Mouse (Mus musculus) G1E (cell line): ENCODE measurements around the gene Cxcr5. TPM values are rescaled to one million over a fixed set of nuclear protein-coding genes. Genes with fewer than 3 reads are reported as not detected.

Source experiments
- ATAC-seq: 2 replicates; pipeline ENCODE4 v1.8.0; 2016; ENCODE audit warnings: mild to moderate bottlenecking; ENCODE audit not compliant: insufficient number of reproducible peaks, poor library complexity, low FRiP score, severe bottlenecking; ENCODE audit errors: extremely low read depth
- DNase-seq: peaks from one replicate; pipeline ENCODE4 v3.0.0; 2012; ENCODE audit warnings: low spot score
- H3K27me3 ChIP-seq: 2 replicates; pipeline ENCODE4 v1.6.1; 2012; ENCODE audit warnings: mild to moderate bottlenecking, low read length, inconsistent platforms; ENCODE audit not compliant: insufficient read depth
- H3K36me3 ChIP-seq: replicated peaks from 2 replicates; pipeline ENCODE3; 2012; ENCODE audit warnings: mild to moderate bottlenecking, inconsistent platforms
- H3K4me1 ChIP-seq: 2 replicates; pipeline ENCODE4 v1.6.1; 2012; ENCODE audit warnings: low read depth, low read length, inconsistent platforms, mixed read lengths; ENCODE audit not compliant: insufficient read depth
- H3K4me3 ChIP-seq: 2 replicates; pipeline ENCODE4 v1.5.1; 2012; ENCODE audit warnings: low read depth, mild to moderate bottlenecking, inconsistent platforms, low read length, moderate library complexity, mixed read lengths
- H3K9me3 ChIP-seq: replicated peaks from 2 replicates; pipeline ENCODE4 v1.6.1; 2012; ENCODE audit warnings: inconsistent platforms
- CTCF ChIP-seq: IDR thresholded peaks from 2 replicates; pipeline ENCODE4 v1.5.1; 2012; ENCODE audit warnings: low read depth, low read length, inconsistent platforms, mixed read lengths
- GATA1 ChIP-seq: IDR thresholded peaks from 2 replicates; pipeline ENCODE4 v1.6.1; 2012; ENCODE audit warnings: borderline replicate concordance, low read length, inconsistent platforms, mixed read lengths
- GATA2 ChIP-seq: IDR thresholded peaks from 2 replicates; pipeline ENCODE4 v1.6.1; 2012; ENCODE audit warnings: low read depth, low read length, inconsistent platforms, borderline replicate concordance
- POLR2AphosphoS5 ChIP-seq: IDR thresholded peaks from 2 replicates; pipeline ENCODE4 v1.6.1; 2012; ENCODE audit warnings: low read depth, low read length, inconsistent platforms; ENCODE audit not compliant: insufficient replicate concordance
- TAL1 ChIP-seq: conservative IDR thresholded peaks from 2 replicates; pipeline ENCODE4 v1.6.1; 2012; ENCODE audit warnings: low read depth, low read length, inconsistent platforms, mixed read lengths
- polyA plus RNA-seq: library from polyadenylated mRNA; stranded (reverse); fragments of >175 nt; gene quantifications from 2 replicates; pipeline ENCODE4 v1.2.3, GENCODE M21; 2012
- total RNA-seq, 2 experiments: library from RNA; stranded (forward) in 1 of 2; stranded (reverse) in 1 of 2; fragments of 200-1000 nt in 1 of 2; fragments of >200 nt in 1 of 2; fragmentation: Nextera tagmentation in 1 of 2; gene quantifications; 2 replicates each; pipeline ENCODE4 v1.2.3; 2014 to 2017

Cxcr5 gene
- total and polyA plus RNA-seq, 3 experiments: 0.22 TPM; not detected in 2

GRCm38 (mm10) chr9:44548412-44549152 is 13.1 kb downstream of the Cxcr5 start:
- Histone ChIP-seq H3K27me3 (peaks cover 7% of the 10 kb centered on the region), H3K36me3 (no peaks in the 10 kb centered on the region), H3K4me3 (no peak overlapping the region), H3K4me1 (no peaks in the 10 kb centered on the region), H3K9me3 (no peaks in the 10 kb centered on the region)
- ATAC-seq (no peak), DNase-seq (no peak)
- TF ChIP-seq GATA2 (no peak), TAL1 (no peak), POLR2AphosphoS5 (no peak), CTCF (no peak), GATA1 (no peak)

- Histone ChIP-seq H3K4me1 (no peaks in the 10 kb centered on the region), H3K4me3 (no peak overlapping the region), H3K36me3 (no peaks in the 10 kb centered on the region), H3K27me3 (peaks cover 4% of the 10 kb centered on the region), H3K9me3 (no peaks in the 10 kb centered on the region)
- TF ChIP-seq GATA2: no peak
- no peak for ATAC-seq
- no peak for DNase-seq
Measured at GRCm38 (mm10) chr9:44544986-44545385, 16.7 kb downstream of the Cxcr5 start.

GRCm38 (mm10) chr9:44542364-44542763 is 19.3 kb downstream of the Cxcr5 start:
- Histone ChIP-seq H3K36me3 (no peaks in the 10 kb centered on the region), H3K9me3 (no peaks in the 10 kb centered on the region), H3K27me3 (peaks cover 11% of the 10 kb centered on the region), H3K4me3 (no peak overlapping the region), H3K4me1 (no peaks in the 10 kb centered on the region)
- ATAC-seq (no peak), DNase-seq (no peak)
- TF ChIP-seq GATA2 (no peak), GATA1 (no peak), POLR2AphosphoS5 (no peak), CTCF (no peak), TAL1 (no peak)

- DNase-seq (no peak), ATAC-seq (no peak)
- peaks cover 11% of the 10 kb centered on the region for H3K27me3 ChIP-seq
- no peaks in the 10 kb centered on the region for H3K4me1 ChIP-seq
- no peak for TF ChIP-seq GATA2
- TF ChIP-seq GATA1: no peak
- TF ChIP-seq TAL1: no peak
- no peak for TF ChIP-seq CTCF
- TF ChIP-seq POLR2AphosphoS5: no peak
- H3K36me3 ChIP-seq: no peaks in the 10 kb centered on the region
- no peaks in the 10 kb centered on the region for H3K9me3 ChIP-seq
- H3K4me3 ChIP-seq: no peak overlapping the region
Measured at GRCm38 (mm10) chr9:44540676-44541075, 21.0 kb downstream of the Cxcr5 start.

GRCm38 (mm10) chr9:44539816-44540421 is 21.8 kb downstream of the Cxcr5 start:
- Histone ChIP-seq H3K9me3 (no peaks in the 10 kb centered on the region), H3K4me1 (no peaks in the 10 kb centered on the region), H3K4me3 (no peak overlapping the region), H3K36me3 (no peaks in the 10 kb centered on the region), H3K27me3 (peaks cover 12% of the 10 kb centered on the region)
- DNase-seq: no peak
- TF ChIP-seq TAL1: no peak
- TF ChIP-seq POLR2AphosphoS5: no peak
- no peak for TF ChIP-seq GATA2
- ATAC-seq: no peak

GRCm38 (mm10) chr9:44537625-44538301 is 23.9 kb downstream of the Cxcr5 start:
- no peak for TF ChIP-seq TAL1
- no peak for TF ChIP-seq CTCF
- no peak for TF ChIP-seq GATA2
- TF ChIP-seq POLR2AphosphoS5: no peak
- no peak for TF ChIP-seq GATA1

More at GRCm38 (mm10) chr9:44537625-44538301, 23.9 kb downstream of the Cxcr5 start:
- no peaks in the 10 kb centered on the region for H3K36me3 ChIP-seq
- H3K9me3 ChIP-seq: no peaks in the 10 kb centered on the region
- no peak for DNase-seq
- H3K27me3 ChIP-seq: peaks cover 16% of the 10 kb centered on the region
- ATAC-seq: no peak
- no peaks in the 10 kb centered on the region for H3K4me1 ChIP-seq
- H3K4me3 ChIP-seq: no peak overlapping the region
